Mouse (Mus musculus) small intestine, adult 2 months (tissue): ENCODE measurements around the gene Zfp790. TPM values are rescaled to one million over a fixed set of nuclear protein-coding genes. Genes with fewer than 3 reads are reported as not detected.

Source experiments
- H3K27ac ChIP-seq: fragments of 200-500 bp; 2 replicates; pipeline ENCODE4 v1.5.1; 2012; ENCODE audit warnings: low read depth, low read length, control low read depth, inconsistent platforms; ENCODE audit not compliant: insufficient read depth
- H3K27me3 ChIP-seq: fragments of 200-500 bp; 2 replicates; pipeline ENCODE4 v1.6.1; 2012; ENCODE audit warnings: mild to moderate bottlenecking, moderate library complexity, low read length, inconsistent platforms; ENCODE audit not compliant: control insufficient read depth, insufficient read depth
- H3K36me3 ChIP-seq: fragments of 200-500 bp; 2 replicates; pipeline ENCODE4 v1.6.1; 2012; ENCODE audit warnings: mild to moderate bottlenecking, low read length, control low read depth, inconsistent platforms; ENCODE audit not compliant: control insufficient read depth, insufficient read depth
- H3K4me1 ChIP-seq: fragments of 200-500 bp; 2 replicates; pipeline ENCODE4 v1.6.1; 2012; ENCODE audit warnings: low read length, inconsistent platforms, mixed read lengths; ENCODE audit not compliant: control insufficient read depth, insufficient read depth, insufficient read length
- H3K4me3 ChIP-seq: fragments of 200-500 bp; 2 replicates; pipeline ENCODE4 v1.5.1; 2012; ENCODE audit warnings: low read depth, mild to moderate bottlenecking, control low read depth, inconsistent platforms, low read length, moderate library complexity
- CTCF ChIP-seq: fragments of 200-500 bp; IDR thresholded peaks from 2 replicates; pipeline ENCODE4 v1.5.1; 2012; ENCODE audit warnings: low read depth, mild to moderate bottlenecking, control low read depth, inconsistent platforms, low read length, moderate library complexity, mixed read lengths; ENCODE audit not compliant: insufficient replicate concordance, insufficient read length; ENCODE audit errors: extremely low read depth
- POLR2A ChIP-seq: fragments of 200-500 bp; IDR thresholded peaks from 2 replicates; pipeline ENCODE4 v1.6.1; 2012; ENCODE audit warnings: low read depth, mild to moderate bottlenecking, control low read depth, inconsistent platforms, low read length, moderate library complexity
- WGBS: fragments of 180-500 bp; shearing (Covaris S2); methylation state at CpG from one replicate; pipeline ENCODE4 v1.1.7; 2018; 5-methylcytosine and 5-hydroxymethylcytosine counted together
- polyA plus RNA-seq: library from polyadenylated mRNA; depleted of rRNA; stranded (reverse); fragments of >200 nt; gene quantifications from 2 replicates; pipeline ENCODE4 v1.2.3, GENCODE M21; 2012; rRNA removed

Gene Zfp790
- polyA plus RNA-seq = 0.43 and 0.86 TPM in 2 replicates

- peak within 1 kb of the TSS; percentile 92 for H3K27ac ChIP-seq
- no peaks in the 10 kb centered on the region for H3K27me3 ChIP-seq
- peaks cover 3% of the 10 kb centered on the region; the same call in 1 of the 2 replicates for H3K4me1 ChIP-seq
- peak; percentile 73; the same call in 1 of the 2 replicates for TF ChIP-seq POLR2A
- no peak for TF ChIP-seq CTCF
- peak within 1 kb of the TSS; percentile 92 for H3K4me3 ChIP-seq
- WGBS = under 1% methylated on average over 26 of the region's 26 CpGs
- H3K36me3 ChIP-seq = no peaks in the 10 kb centered on the region
Observed at GRCm38 (mm10) chr7:29815910-29816429, at the start of gene Zfp790. TSS of gene Zfp790 (plus strand) at chr7:29816114.

DNA sequence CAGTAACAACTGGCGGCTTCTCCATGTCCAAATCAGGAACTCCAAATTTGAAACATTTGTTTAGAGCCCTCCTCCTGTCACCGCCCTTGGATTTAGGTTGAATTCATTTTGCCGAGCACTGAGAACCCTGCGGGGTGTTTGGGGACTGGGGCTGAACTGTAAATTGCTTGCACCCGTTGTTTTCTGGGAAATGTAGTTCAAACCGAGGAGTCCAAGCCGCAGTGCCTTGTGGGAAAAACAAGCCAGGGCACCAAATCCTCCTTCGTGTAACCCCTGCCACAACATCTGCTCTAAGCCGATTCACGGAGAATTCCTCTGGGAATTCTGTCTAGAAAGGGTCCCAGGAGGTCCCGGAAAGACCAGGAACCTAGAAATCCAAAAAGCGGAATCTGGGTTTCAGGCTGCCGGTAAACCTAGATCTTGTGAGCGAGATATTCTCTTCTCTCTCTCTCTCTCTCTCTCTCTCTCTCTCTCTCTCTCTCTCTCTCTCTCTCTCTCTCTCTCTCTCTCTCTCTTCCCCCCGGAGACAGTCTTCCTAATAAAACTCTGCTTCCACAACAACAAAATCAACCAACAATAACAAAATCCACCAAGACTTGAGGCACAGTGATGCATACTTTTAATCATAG lies 48.7 kb upstream of the Zfp790 start:
- Histone ChIP-seq H3K4me3 (peak overlapping the region; percentile 70), H3K36me3 (peaks cover 3% of the 10 kb centered on the region; the same call in 1 of the 2 replicates), H3K27me3 (no peaks in the 10 kb centered on the region), H3K27ac (peak overlapping the region; percentile 44; the same call in 1 of the 2 replicates), H3K4me1 (peaks cover 11% of the 10 kb centered on the region; the same call in 1 of the 2 replicates)
- TF ChIP-seq CTCF (no peak; the same call in 1 of the 2 replicates), POLR2A (peak; percentile 49; the same call in 1 of the 2 replicates)
- 2% methylated on average over 15 of the region's 15 CpGs for WGBS

GRCm38 (mm10) chr7:29768090-29768900 lies 47.6 kb upstream of the Zfp790 start, which contains the start of gene Zfp84:
TSS of gene Zfp84 (plus strand) at chr7:29768552.
- under 1% methylated on average over 32 of the region's 32 CpGs for WGBS
- peaks cover 11% of the 10 kb centered on the region; the same call in 1 of the 2 replicates for H3K4me1 ChIP-seq
- peaks cover 5% of the 10 kb centered on the region; the same call in 1 of the 2 replicates for H3K36me3 ChIP-seq
- TF ChIP-seq POLR2A (peak; percentile 58; the same call in 1 of the 2 replicates), CTCF (no peak; the same call in 1 of the 2 replicates)
- peak within 1 kb of the TSS; percentile 96 for H3K27ac ChIP-seq
- no peaks in the 10 kb centered on the region for H3K27me3 ChIP-seq
- peak within 1 kb of the TSS; percentile 99 for H3K4me3 ChIP-seq

DNA sequence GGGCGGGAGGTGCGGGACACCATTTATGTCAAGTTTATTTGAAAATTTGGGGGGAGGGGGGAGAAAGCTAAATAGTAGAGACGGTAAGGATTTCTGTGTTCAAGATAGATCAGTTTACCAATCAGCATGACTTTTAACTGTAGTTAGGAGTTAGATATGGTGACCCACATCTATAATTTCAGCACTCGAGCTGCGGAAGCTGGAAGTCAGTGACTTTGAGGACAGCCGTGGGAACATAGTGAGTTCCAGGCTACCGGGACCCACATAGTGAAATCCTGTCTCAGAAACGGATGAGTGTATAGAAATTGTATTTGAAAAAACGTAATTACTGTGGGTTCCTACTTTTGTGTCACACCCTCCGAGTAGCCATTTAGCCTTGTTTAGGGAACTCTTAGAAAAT lies 46.9 kb upstream of the Zfp790 start:
- peaks cover 11% of the 10 kb centered on the region; the same call in 1 of the 2 replicates for H3K4me1 ChIP-seq
- peak overlapping the region; percentile 99 for H3K4me3 ChIP-seq
- 2% methylated on average over 10 of the region's 10 CpGs for WGBS
- H3K36me3 ChIP-seq = peaks cover 10% of the 10 kb centered on the region
- TF ChIP-seq POLR2A = no peak
- TF ChIP-seq CTCF = no peak
- H3K27me3 ChIP-seq = no peaks in the 10 kb centered on the region
- peak overlapping the region; percentile 91; the same call in 1 of the 2 replicates for H3K27ac ChIP-seq

DNA sequence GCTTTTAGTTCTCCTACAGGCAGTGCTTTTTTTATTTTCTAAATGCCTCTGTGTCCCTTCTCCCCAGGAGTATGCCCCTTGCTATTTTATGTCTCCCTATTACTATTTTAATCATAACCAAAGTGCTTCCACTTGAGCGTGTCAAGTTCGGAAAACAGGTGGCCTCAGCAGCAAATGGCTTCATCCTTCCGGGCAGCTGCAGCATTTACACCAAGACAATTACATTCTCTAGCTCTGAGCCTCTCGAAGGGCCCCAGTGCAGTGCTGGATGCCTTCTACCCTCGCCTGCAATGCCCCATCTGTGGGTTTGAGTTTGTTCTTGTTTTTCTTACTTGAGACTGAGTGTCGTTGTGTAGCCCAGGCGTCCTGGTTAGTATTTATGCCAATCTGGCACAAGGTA lies 42.4 kb upstream of the Zfp790 start:
- no peaks in the 10 kb centered on the region for H3K27me3 ChIP-seq
- peaks cover 8% of the 10 kb centered on the region; the same call in 1 of the 2 replicates for H3K4me1 ChIP-seq
- H3K27ac ChIP-seq = no peak overlapping the region
- WGBS = 92% methylated on average over 7 of the region's 7 CpGs
- H3K36me3 ChIP-seq = peaks cover 49% of the 10 kb centered on the region
- no peak overlapping the region for H3K4me3 ChIP-seq
- TF ChIP-seq CTCF (no peak), POLR2A (no peak)

DNA sequence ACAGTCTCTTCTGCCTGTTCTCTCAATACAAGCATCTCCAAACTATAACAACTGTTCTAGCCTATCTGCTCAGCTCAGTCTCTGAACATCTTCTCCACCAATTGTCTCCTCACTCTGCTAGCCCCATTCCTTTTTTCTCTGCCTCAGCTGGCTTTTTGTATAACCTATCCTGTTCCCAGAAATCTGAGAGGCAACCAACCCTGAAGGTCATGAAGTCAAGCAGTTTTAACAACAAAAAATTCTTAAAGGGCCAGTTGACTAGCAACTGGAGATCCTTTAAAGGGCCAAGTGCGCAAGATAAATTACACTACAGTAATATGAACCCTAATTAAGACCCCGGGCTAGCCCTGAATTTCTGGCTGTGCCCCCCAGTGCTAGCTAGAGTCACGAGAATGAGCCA lies 41.5 kb upstream of the Zfp790 start:
- WGBS = 98% methylated on average over 3 of the region's 3 CpGs
- H3K4me1 ChIP-seq = peaks cover 6% of the 10 kb centered on the region; the same call in 1 of the 2 replicates
- TF ChIP-seq CTCF (no peak), POLR2A (no peak)
- H3K36me3 ChIP-seq = peaks cover 56% of the 10 kb centered on the region
- H3K27me3 ChIP-seq = no peaks in the 10 kb centered on the region
- H3K27ac ChIP-seq = no peak overlapping the region
- H3K4me3 ChIP-seq = no peak overlapping the region

- Histone ChIP-seq H3K4me3 (no peak overlapping the region), H3K36me3 (peaks cover 56% of the 10 kb centered on the region), H3K4me1 (no peaks in the 10 kb centered on the region), H3K27me3 (no peaks in the 10 kb centered on the region), H3K27ac (no peak overlapping the region)
- WGBS = 98% methylated on average over 19 of the region's 19 CpGs
- TF ChIP-seq CTCF (no peak), POLR2A (no peak)
Observed at GRCm38 (mm10) chr7:29776568-29776967, 39.3 kb upstream of the Zfp790 start.
